Mouse (Mus musculus): ENCODE measurements at regions not wholly inside any gene's neighbourhood (a gene's known extent, or its start where the extent isn't known, plus 50 kb on each side); places are given as distances from the start of the nearest gene placed in this dataset.

DNA sequence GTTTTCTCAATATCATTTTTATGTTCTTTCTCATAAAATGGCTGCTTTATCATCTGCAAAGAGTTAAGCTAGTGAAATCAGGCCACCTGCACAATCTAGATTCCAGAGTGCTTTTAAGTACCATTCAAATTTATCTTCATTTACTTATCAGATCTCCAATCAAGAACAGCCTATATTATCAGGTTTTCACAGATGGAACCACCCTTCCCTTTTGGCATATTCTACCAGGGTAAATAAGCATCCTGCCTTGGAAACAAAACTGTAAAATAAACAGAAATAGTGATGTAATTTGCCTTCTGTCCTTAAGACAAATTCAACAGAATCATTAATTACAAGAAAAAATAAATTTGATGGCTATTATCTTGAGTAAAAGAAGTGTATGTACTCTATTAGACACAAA, 55.2 kb upstream of the Arsj start:
- H3K36me3 ChIP-seq: no peaks in the 10 kb centered on the region
- no peaks in the 10 kb centered on the region for H3K27me3 ChIP-seq
- H3K27ac ChIP-seq: no peak overlapping the region
- no peak overlapping the region for H3K4me3 ChIP-seq
- no peak overlapping the region for H3K4me2 ChIP-seq (replicated peaks)
- H3K4me1 ChIP-seq: no peaks in the 10 kb centered on the region
- H3K9ac ChIP-seq: no peak overlapping the region
- H3K9me3 ChIP-seq: no peaks in the 10 kb centered on the region
- no peak for ATAC-seq (ENCODE audit: low FRiP score, low read depth)
